Mouse (Mus musculus) bone marrow, adult 2 months (tissue): ENCODE measurements around the gene Olfr1375. TPM values are rescaled to one million over a fixed set of nuclear protein-coding genes. Genes with fewer than 3 reads are reported as not detected.
"Not testable (repeated sequence)": the region's sequence is repeated elsewhere in the genome, so short reads cannot be mapped to it uniquely, and the experiment has no call there.

Source experiments
- H3K27ac ChIP-seq: fragments of 200-500 bp; 2 replicates; pipeline ENCODE4 v1.5.1; 2012; ENCODE audit warnings: low read depth, mild to moderate bottlenecking, control low read depth, inconsistent platforms, low read length; ENCODE audit not compliant: control insufficient read depth, poor library complexity, insufficient read depth
- H3K4me1 ChIP-seq: fragments of 200-500 bp; 2 replicates; pipeline ENCODE4 v1.6.1; 2011; ENCODE audit warnings: low read length; ENCODE audit not compliant: control insufficient read depth, insufficient read depth
- H3K4me3 ChIP-seq: fragments of 200-500 bp; replicated peaks from 2 replicates; pipeline ENCODE3; 2011; ENCODE audit warnings: mild to moderate bottlenecking, low read depth, low read length, control low read depth; ENCODE audit not compliant: control insufficient read depth
- CTCF ChIP-seq: fragments of 200-500 bp; IDR thresholded peaks from 2 replicates; pipeline ENCODE4 v1.5.1; 2011; ENCODE audit warnings: low read length, control low read depth; ENCODE audit not compliant: control insufficient read depth, insufficient read depth
- POLR2A ChIP-seq: fragments of 200-500 bp; IDR thresholded peaks from 2 replicates; pipeline ENCODE4 v1.6.1; 2011; ENCODE audit warnings: low read depth, mild to moderate bottlenecking, control low read depth, low read length, borderline replicate concordance; ENCODE audit not compliant: control insufficient read depth
- WGBS: fragments of 180-500 bp; shearing (Covaris S2); methylation state at CpG from one replicate; pipeline ENCODE4 v1.1.7; 2018; 5-methylcytosine and 5-hydroxymethylcytosine counted together
- polyA plus RNA-seq: library from polyadenylated mRNA; stranded (reverse); fragments of >200 nt; gene quantifications from 2 replicates; pipeline ENCODE4 v1.2.4, GENCODE M21; 2011; ENCODE audit warnings: low replicate concordance; ENCODE audit not compliant: missing spikeins, insufficient read depth, insufficient read length

The Olfr1375 gene
- not detected in 2 replicates for polyA plus RNA-seq

GRCm38 (mm10) chr11:51047809-51048208 lies at the start of gene Olfr1375:
TSS of gene Olfr1375 (plus strand) at chr11:51048109.
- WGBS: 54% methylated on average over 3 of the region's 3 CpGs
- not testable (repeated sequence) for H3K4me1 ChIP-seq, H3K4me3 ChIP-seq, H3K27ac ChIP-seq

GRCm38 (mm10) chr11:51003296-51003695 lies 44.6 kb upstream of the Olfr1375 start, which contains the start of gene Olfr51:
TSS of gene Olfr51 (plus strand) at chr11:51003596.
- H3K4me1 ChIP-seq: no peaks in the 10 kb centered on the region
- no peak for TF ChIP-seq CTCF
- TF ChIP-seq POLR2A: no peak
- no peak within 1 kb of the TSS for H3K4me3 ChIP-seq
- WGBS: 69% methylated on average over 5 of the region's 5 CpGs
- no peak within 1 kb of the TSS for H3K27ac ChIP-seq

- H3K4me1 ChIP-seq: no peaks in the 10 kb centered on the region
- TF ChIP-seq CTCF (no peak), POLR2A (no peak)
- 75% methylated on average over 5 of the region's 5 CpGs for WGBS
- no peak overlapping the region for H3K4me3 ChIP-seq
- H3K27ac ChIP-seq: no peak overlapping the region
These were observed 36.1 kb upstream of the Olfr1375 start for GRCm38 (mm10) chr11:51011821-51012220.

- 50% methylated on average over 1 of the region's 1 CpGs for WGBS
- no peaks in the 10 kb centered on the region for H3K4me1 ChIP-seq
- H3K27ac ChIP-seq: no peak within 1 kb of the TSS
- TF ChIP-seq CTCF (no peak), POLR2A (no peak)
- H3K4me3 ChIP-seq: no peak within 1 kb of the TSS
These were observed 34.0 kb upstream of the Olfr1375 start, which contains the start of gene Olfr54 for GRCm38 (mm10) chr11:51013936-51014335. TSS of gene Olfr54 (plus strand) at chr11:51014236.

- TF ChIP-seq POLR2A: no peak
- no peak for TF ChIP-seq CTCF
- H3K27ac ChIP-seq: no peak overlapping the region
- H3K4me3 ChIP-seq: no peak overlapping the region
- H3K4me1 ChIP-seq: no peaks in the 10 kb centered on the region
- 52% methylated on average over 2 of the region's 2 CpGs for WGBS
These were observed 31.6 kb upstream of the Olfr1375 start for GRCm38 (mm10) chr11:51016341-51016740.

- not testable (repeated sequence) for H3K27ac ChIP-seq, H3K4me1 ChIP-seq, H3K4me3 ChIP-seq
- WGBS: 86% methylated on average over 11 of the region's 11 CpGs
These were observed 21.1 kb upstream of the Olfr1375 start for GRCm38 (mm10) chr11:51026811-51027210.

GRCm38 (mm10) chr11:51029381-51029780 lies 18.5 kb upstream of the Olfr1375 start:
- 63% methylated on average over 8 of the region's 8 CpGs for WGBS
- H3K4me1 ChIP-seq, H3K27ac ChIP-seq, H3K4me3 ChIP-seq: not testable (repeated sequence)

GRCm38 (mm10) chr11:51030225-51030624 lies 17.7 kb upstream of the Olfr1375 start:
- 63% methylated on average over 2 of the region's 2 CpGs for WGBS
- Histone ChIP-seq H3K4me1 (no peaks in the 10 kb centered on the region), H3K4me3 (no peak overlapping the region), H3K27ac (no peak overlapping the region)
- TF ChIP-seq POLR2A (no peak), CTCF (no peak)

GRCm38 (mm10) chr11:51032851-51033250 lies 15.1 kb upstream of the Olfr1375 start:
- H3K4me1 ChIP-seq: no peaks in the 10 kb centered on the region
- TF ChIP-seq POLR2A: no peak
- no peak for TF ChIP-seq CTCF
- no peak overlapping the region for H3K4me3 ChIP-seq
- no peak overlapping the region for H3K27ac ChIP-seq
- WGBS: 23% methylated on average over 1 of the region's 1 CpGs

GRCm38 (mm10) chr11:51034141-51034540 lies 13.8 kb upstream of the Olfr1375 start:
- not testable (repeated sequence) for H3K4me3 ChIP-seq, H3K27ac ChIP-seq, H3K4me1 ChIP-seq
